Mouse (Mus musculus): Measurements from ENCODE around the gene Syk. TPM values are rescaled to one million over a fixed set of nuclear protein-coding genes. Genes with fewer than 3 reads are reported as not detected.

Gene Syk
- polyA plus RNA-seq, 1 experiment, result 11.4 TPM

GRCm38 (mm10) chr13:52679906-52680305 lies 96.9 kb downstream of the Syk start:
- TF ChIP-seq EP300 (IDR thresholded peaks at IDR 0.05; ENCODE audit: insufficient read depth, low read depth, low read length) (no peak), CTCF (IDR thresholded peaks at IDR 0.05; ENCODE audit: low read depth, low read length) (no peak), POLR2A (IDR thresholded peaks at IDR 0.05; ENCODE audit: insufficient read depth, low read length) (no peak)
- Histone ChIP-seq H3K4me1 (ENCODE audit: control insufficient read depth, insufficient read depth, low read length) (no peaks in the 10 kb centered on the region), H3K9ac (ENCODE audit: low read depth, poor library complexity, severe bottlenecking) (no peak overlapping the region), H3K27ac (ENCODE audit: insufficient read depth, low read length) (no peak overlapping the region), H3K27me3 (ENCODE audit: control insufficient read depth, insufficient read depth, low read length, poor library complexity, severe bottlenecking) (no peaks in the 10 kb centered on the region), H3K9me3 (replicated peaks; ENCODE audit: control insufficient read depth, insufficient read depth, low read length, poor library complexity, severe bottlenecking) (no peaks in the 10 kb centered on the region), H3K4me3 (ENCODE audit: low read depth, low read length) (no peak overlapping the region), H3K36me3 (ENCODE audit: control insufficient read depth, insufficient read depth, low read length, poor library complexity, severe bottlenecking) (no peaks in the 10 kb centered on the region)

GRCm38 (mm10) chr13:52682107-52682506 lies 99.1 kb downstream of the Syk start:
- TF ChIP-seq CTCF (IDR thresholded peaks at IDR 0.05; ENCODE audit: low read depth, low read length), result no peak
- no peak for TF ChIP-seq POLR2A (IDR thresholded peaks at IDR 0.05; ENCODE audit: insufficient read depth, low read length)
- TF ChIP-seq EP300 (IDR thresholded peaks at IDR 0.05; ENCODE audit: insufficient read depth, low read depth, low read length), result no peak
- H3K9me3 ChIP-seq (replicated peaks; ENCODE audit: control insufficient read depth, insufficient read depth, low read length, poor library complexity, severe bottlenecking), result no peaks in the 10 kb centered on the region
- no peak overlapping the region for H3K27ac ChIP-seq (ENCODE audit: insufficient read depth, low read length)
- H3K4me1 ChIP-seq (ENCODE audit: control insufficient read depth, insufficient read depth, low read length), result no peaks in the 10 kb centered on the region
- no peaks in the 10 kb centered on the region for H3K27me3 ChIP-seq (ENCODE audit: control insufficient read depth, insufficient read depth, low read length, poor library complexity, severe bottlenecking)
- no peaks in the 10 kb centered on the region for H3K36me3 ChIP-seq (ENCODE audit: control insufficient read depth, insufficient read depth, low read length, poor library complexity, severe bottlenecking)
- no peak overlapping the region for H3K9ac ChIP-seq (ENCODE audit: low read depth, poor library complexity, severe bottlenecking)
- no peak overlapping the region for H3K4me3 ChIP-seq (ENCODE audit: low read depth, low read length)

DNA sequence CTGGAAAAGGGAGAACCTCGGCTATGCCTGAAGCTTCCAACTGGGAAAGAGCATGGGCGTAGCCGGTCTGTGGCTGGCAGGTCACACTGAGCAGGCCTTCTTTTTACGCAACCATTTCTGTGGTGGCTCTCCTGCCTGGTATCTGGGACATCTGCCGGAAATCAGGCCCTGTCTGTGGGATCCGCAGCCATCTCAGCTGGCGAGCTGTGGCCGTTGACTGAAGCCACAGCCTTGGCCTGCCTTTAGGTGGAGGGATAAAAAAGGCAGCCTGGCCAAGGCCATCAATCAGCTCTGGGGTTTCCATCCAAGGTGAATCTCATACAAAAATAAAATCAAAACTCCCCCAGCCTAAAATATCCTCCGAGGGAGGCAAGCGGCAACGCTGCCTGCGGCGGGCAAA lies 107.5 kb downstream of the Syk start:
- no peak overlapping the region for H3K9ac ChIP-seq (ENCODE audit: low read depth, poor library complexity, severe bottlenecking)
- no peak overlapping the region for H3K27ac ChIP-seq (ENCODE audit: insufficient read depth, low read length)
- H3K4me1 ChIP-seq (ENCODE audit: control insufficient read depth, insufficient read depth, low read length), result no peaks in the 10 kb centered on the region
- TF ChIP-seq EP300 (IDR thresholded peaks at IDR 0.05; ENCODE audit: insufficient read depth, low read depth, low read length) (no peak), POLR2A (IDR thresholded peaks at IDR 0.05; ENCODE audit: insufficient read depth, low read length) (no peak), CTCF (IDR thresholded peaks at IDR 0.05; ENCODE audit: low read depth, low read length) (no peak)
- no peaks in the 10 kb centered on the region for H3K9me3 ChIP-seq (replicated peaks; ENCODE audit: control insufficient read depth, insufficient read depth, low read length, poor library complexity, severe bottlenecking)
- H3K27me3 ChIP-seq (ENCODE audit: control insufficient read depth, insufficient read depth, low read length, poor library complexity, severe bottlenecking), result no peaks in the 10 kb centered on the region
- H3K36me3 ChIP-seq (ENCODE audit: control insufficient read depth, insufficient read depth, low read length, poor library complexity, severe bottlenecking), result no peaks in the 10 kb centered on the region
- no peak overlapping the region for H3K4me3 ChIP-seq (ENCODE audit: low read depth, low read length)

DNA sequence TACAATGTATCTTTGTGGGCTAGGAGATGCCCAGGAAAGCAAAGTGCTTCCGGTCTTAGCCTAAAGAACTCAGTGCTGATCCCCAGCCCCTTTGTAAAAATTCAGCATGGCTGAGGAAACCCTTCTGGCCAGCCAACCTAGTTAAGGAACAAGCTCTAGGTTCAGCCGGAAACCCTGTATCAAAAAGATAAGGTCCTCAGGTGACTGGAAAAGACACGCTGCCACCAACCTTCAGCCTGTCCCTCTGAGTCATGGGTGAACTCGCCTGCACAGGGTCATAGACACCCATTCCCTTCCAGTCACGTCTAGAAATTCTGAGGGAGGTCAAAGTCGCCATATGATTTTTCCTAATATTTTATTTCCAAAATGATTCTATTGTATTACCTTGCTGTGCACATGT lies 109.3 kb downstream of the Syk start:
- Histone ChIP-seq H3K9ac (ENCODE audit: low read depth, poor library complexity, severe bottlenecking) (no peak overlapping the region), H3K9me3 (replicated peaks; ENCODE audit: control insufficient read depth, insufficient read depth, low read length, poor library complexity, severe bottlenecking) (no peaks in the 10 kb centered on the region), H3K27me3 (ENCODE audit: control insufficient read depth, insufficient read depth, low read length, poor library complexity, severe bottlenecking) (no peaks in the 10 kb centered on the region), H3K27ac (ENCODE audit: insufficient read depth, low read length) (no peak overlapping the region), H3K4me1 (ENCODE audit: control insufficient read depth, insufficient read depth, low read length) (no peaks in the 10 kb centered on the region), H3K36me3 (ENCODE audit: control insufficient read depth, insufficient read depth, low read length, poor library complexity, severe bottlenecking) (no peaks in the 10 kb centered on the region), H3K4me3 (ENCODE audit: low read depth, low read length) (no peak overlapping the region)
- TF ChIP-seq CTCF (IDR thresholded peaks at IDR 0.05; ENCODE audit: low read depth, low read length) (no peak), POLR2A (IDR thresholded peaks at IDR 0.05; ENCODE audit: insufficient read depth, low read length) (no peak), EP300 (IDR thresholded peaks at IDR 0.05; ENCODE audit: insufficient read depth, low read depth, low read length) (no peak)

DNA sequence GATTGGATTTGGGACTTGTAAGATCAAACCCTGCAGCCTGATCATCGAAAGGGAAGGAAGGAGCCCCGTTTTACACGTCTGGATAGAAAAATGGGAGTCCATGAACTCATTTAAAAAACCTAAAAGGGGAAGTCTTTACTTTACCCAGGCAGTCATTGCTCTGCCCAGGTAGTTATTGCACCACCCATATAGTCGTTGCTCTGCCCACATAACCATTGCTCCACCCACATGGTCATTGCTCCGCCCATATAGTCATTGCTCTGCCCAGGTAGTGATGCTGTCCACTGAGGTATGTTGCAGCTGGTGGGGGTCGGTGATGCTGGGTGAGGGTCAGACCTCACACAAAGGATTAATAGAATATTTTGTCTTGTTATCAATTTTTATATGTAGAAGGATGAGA lies 111.9 kb downstream of the Syk start:
- no peak for TF ChIP-seq EP300 (IDR thresholded peaks at IDR 0.05; ENCODE audit: insufficient read depth, low read depth, low read length)
- TF ChIP-seq POLR2A (IDR thresholded peaks at IDR 0.05; ENCODE audit: insufficient read depth, low read length), result no peak
- TF ChIP-seq CTCF (IDR thresholded peaks at IDR 0.05; ENCODE audit: low read depth, low read length), result no peak

More for the DNA sequence above, 111.9 kb downstream of the Syk start:
- H3K4me3 ChIP-seq (ENCODE audit: low read depth, low read length), result no peak overlapping the region
- H3K36me3 ChIP-seq (ENCODE audit: control insufficient read depth, insufficient read depth, low read length, poor library complexity, severe bottlenecking), result no peaks in the 10 kb centered on the region
- no peak overlapping the region for H3K9ac ChIP-seq (ENCODE audit: low read depth, poor library complexity, severe bottlenecking)
- no peaks in the 10 kb centered on the region for H3K27me3 ChIP-seq (ENCODE audit: control insufficient read depth, insufficient read depth, low read length, poor library complexity, severe bottlenecking)
- H3K9me3 ChIP-seq (replicated peaks; ENCODE audit: control insufficient read depth, insufficient read depth, low read length, poor library complexity, severe bottlenecking), result no peaks in the 10 kb centered on the region
- no peaks in the 10 kb centered on the region for H3K4me1 ChIP-seq (ENCODE audit: control insufficient read depth, insufficient read depth, low read length)
- no peak overlapping the region for H3K27ac ChIP-seq (ENCODE audit: insufficient read depth, low read length)

Other genes starting within 250 kb of the Syk start
- 0.21 TPM in 1 of 2 replicates, not detected in the other for gene Diras2, start 51.9 kb upstream of the Syk start, polyA plus RNA-seq (2011; ENCODE audit: insufficient read depth, insufficient read length, low read depth, missing spikeins)

All from ES-Bruce4 (cell line).